Mouse (Mus musculus) embryonic fibroblast, embryonic 13.5 days (primary cell): ENCODE measurements around the gene Dst.

Source experiments
- CTCF ChIP-seq: IDR thresholded peaks from 2 replicates; pipeline ENCODE4 v1.5.1; 2011; ENCODE audit warnings: mild to moderate bottlenecking, control low read depth, low read length, moderate library complexity, borderline replicate concordance; ENCODE audit not compliant: insufficient read depth
- POLR2A ChIP-seq: IDR thresholded peaks from 2 replicates; pipeline ENCODE4 v1.6.1; 2011; ENCODE audit warnings: low read depth, mild to moderate bottlenecking, control low read depth, low read length, moderate library complexity

DNA sequence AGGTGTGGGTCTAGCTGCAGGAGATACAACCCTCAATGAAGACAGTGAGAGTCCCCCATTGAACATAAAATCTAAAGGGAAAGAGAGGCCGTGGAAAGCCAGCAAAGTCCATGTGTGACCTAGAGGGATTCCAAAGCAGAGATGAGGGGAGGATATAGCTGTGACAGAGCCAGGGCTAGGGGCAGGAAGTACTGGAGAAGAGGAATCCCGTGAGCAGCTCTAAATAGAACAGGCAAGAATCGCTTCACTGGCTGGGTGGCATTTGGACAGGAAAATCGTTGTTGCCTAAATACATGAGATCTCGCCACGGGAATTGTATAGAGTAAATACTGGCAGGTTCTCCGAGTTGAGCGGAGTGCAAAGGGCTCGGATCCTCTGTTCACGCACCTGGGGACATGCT lies 336.7 kb downstream of the Dst start:
- TF ChIP-seq CTCF (no peak), POLR2A (no peak)
